Mouse (Mus musculus) kidney, postnatal 10 days (tissue): ENCODE data around the gene Gpr26.

Source experiments
- DNase-seq: peaks from one replicate; pipeline ENCODE4 v3.0.0; 2021; ENCODE audit warnings: mixed read lengths

Gpr26 gene

GRCm38 (mm10) chr7:132031940-132032531 is 65.8 kb downstream of the Gpr26 start:
- DNase-seq, result no peak
